Mouse (Mus musculus) thymus, postnatal 4 days (tissue): ENCODE data around the gene 1700034J05Rik.

Source experiments
- DNase-seq: peaks from one replicate; pipeline ENCODE4 v3.0.0; 2021

The 1700034J05Rik gene

GRCm38 (mm10) chr6:146954258-146954657 is at the start of gene 1700034J05Rik:
TSS of gene 1700034J05Rik (minus strand) at chr6:146954422.
- no peak for DNase-seq

GRCm38 (mm10) chr6:146999755-147000154 is 45.5 kb upstream of the 1700034J05Rik start:
- no peak for DNase-seq

- no peak for DNase-seq
Observed at GRCm38 (mm10) chr6:146999302-146999701, 45.1 kb upstream of the 1700034J05Rik start.

- DNase-seq = no peak
Observed at GRCm38 (mm10) chr6:146998710-146999109, 44.5 kb upstream of the 1700034J05Rik start.

- no peak for DNase-seq
Observed at GRCm38 (mm10) chr6:146997006-146997405, 42.8 kb upstream of the 1700034J05Rik start.

- no peak for DNase-seq
Observed at GRCm38 (mm10) chr6:146995878-146996277, 41.7 kb upstream of the 1700034J05Rik start.

GRCm38 (mm10) chr6:146995391-146995790 is 41.2 kb upstream of the 1700034J05Rik start:
- no peak for DNase-seq

GRCm38 (mm10) chr6:146994236-146994635 is 40.0 kb upstream of the 1700034J05Rik start:
- DNase-seq = peak; percentile 72

GRCm38 (mm10) chr6:146984569-146984968 is 30.3 kb upstream of the 1700034J05Rik start:
- no peak for DNase-seq

GRCm38 (mm10) chr6:146981249-146981835 is 27.1 kb upstream of the 1700034J05Rik start:
- no peak for DNase-seq

- DNase-seq = no peak
Observed at GRCm38 (mm10) chr6:146979953-146980352, 25.7 kb upstream of the 1700034J05Rik start.

GRCm38 (mm10) chr6:146979115-146979744 is 25.0 kb upstream of the 1700034J05Rik start:
- no peak for DNase-seq

GRCm38 (mm10) chr6:146978691-146979114 is 24.5 kb upstream of the 1700034J05Rik start:
- DNase-seq = no peak

- DNase-seq = no peak
Observed at GRCm38 (mm10) chr6:146976446-146976845, 22.2 kb upstream of the 1700034J05Rik start.

GRCm38 (mm10) chr6:146973830-146974229 is 19.6 kb upstream of the 1700034J05Rik start:
- DNase-seq = no peak

GRCm38 (mm10) chr6:146973406-146973805 is 19.2 kb upstream of the 1700034J05Rik start:
- DNase-seq = no peak

- no peak for DNase-seq
Observed at GRCm38 (mm10) chr6:146972740-146973139, 18.5 kb upstream of the 1700034J05Rik start.

GRCm38 (mm10) chr6:146972009-146972408 is 17.8 kb upstream of the 1700034J05Rik start:
- no peak for DNase-seq

- no peak for DNase-seq
Observed at GRCm38 (mm10) chr6:146971366-146971765, 17.1 kb upstream of the 1700034J05Rik start.

GRCm38 (mm10) chr6:146970811-146971210 is 16.6 kb upstream of the 1700034J05Rik start:
- no peak for DNase-seq

- no peak for DNase-seq
Observed at GRCm38 (mm10) chr6:146967836-146968235, 13.6 kb upstream of the 1700034J05Rik start.

GRCm38 (mm10) chr6:146966446-146967019 is 12.3 kb upstream of the 1700034J05Rik start:
- no peak for DNase-seq

- DNase-seq = no peak
Observed at GRCm38 (mm10) chr6:146965139-146965772, 11.0 kb upstream of the 1700034J05Rik start.
